Mouse (Mus musculus) forebrain, embryonic 12.5 days (tissue): Measurements from ENCODE around the gene Cldn34b2. TPM values are rescaled to one million over a fixed set of nuclear protein-coding genes. Genes with fewer than 3 reads are reported as not detected.
"Not testable (repeated sequence)": the region's sequence is repeated elsewhere in the genome, so short reads cannot be mapped to it uniquely, and the experiment has no call there.

Experiments
- ATAC-seq: fragments of 200-750 bp; cut with Nextera tagmentation; 2 replicates; pipeline ENCODE4 v1.8.0; 2017; ENCODE audit warnings: moderate TSS enrichment; ENCODE audit not compliant: low FRiP score
- H3K27ac ChIP-seq: fragments of 300-500 bp; sonication (generic); 2 replicates; pipeline ENCODE4 v1.5.1; 2016; ENCODE audit warnings: mild to moderate bottlenecking
- H3K27me3 ChIP-seq: fragments of 300-500 bp; sonication (generic); 2 replicates; pipeline ENCODE4 v1.6.1; 2016; ENCODE audit warnings: mild to moderate bottlenecking
- H3K36me3 ChIP-seq: fragments of 300-500 bp; sonication (generic); replicated peaks from 2 replicates; pipeline ENCODE4 v1.6.1; 2016; ENCODE audit warnings: mild to moderate bottlenecking
- H3K4me1 ChIP-seq: fragments of 300-500 bp; sonication (generic); 2 replicates; pipeline ENCODE4 v1.6.1; 2016
- H3K4me2 ChIP-seq: fragments of 300-500 bp; sonication (generic); 2 replicates; pipeline ENCODE4 v1.6.1; 2016; ENCODE audit warnings: mild to moderate bottlenecking, moderate library complexity
- H3K4me3 ChIP-seq: fragments of 300-500 bp; sonication (generic); replicated peaks from 2 replicates; pipeline ENCODE4 v1.5.1; 2016; ENCODE audit warnings: mild to moderate bottlenecking
- H3K9ac ChIP-seq: fragments of 300-500 bp; sonication (generic); 2 replicates; pipeline ENCODE4 v1.6.1; 2016; ENCODE audit warnings: mild to moderate bottlenecking
- H3K9me3 ChIP-seq: fragments of 300-500 bp; sonication (generic); 2 replicates; pipeline ENCODE4 v1.6.1; 2016
- WGBS: fragments of 180-500 bp; shearing (Covaris S2); methylation state at CpG from one replicate; pipeline ENCODE4 v1.1.7; 2016; 5-methylcytosine and 5-hydroxymethylcytosine counted together
- polyA plus RNA-seq: library from polyadenylated mRNA; unstranded; fragments of >200 nt; fragmentation: Nextera tagmentation; extraction: Ambion mirVana; gene quantifications from 2 replicates; pipeline ENCODE4 v1.2.1, GENCODE M21; 2016

The Cldn34b2 gene
- polyA plus RNA-seq, 1 experiment from 2014 or later: not detected

GRCm38 (mm10) chrX:155089693-155090092 is 38.5 kb downstream of the Cldn34b2 start, which contains the start of gene Magea1:
TSS of gene Magea1 (minus strand) at chrX:155089793.
- not testable (repeated sequence) for H3K4me3 ChIP-seq, H3K4me1 ChIP-seq, H3K27ac ChIP-seq, H3K4me2 ChIP-seq, H3K27me3 ChIP-seq, H3K36me3 ChIP-seq, ATAC-seq, H3K9me3 ChIP-seq, H3K9ac ChIP-seq
- WGBS: 63% methylated on average over 1 of the region's 2 CpGs

Other genes with a start within 250 kb of the Cldn34b2 start
- gene Cldn34b1, start 238.1 kb downstream of the Cldn34b2 start, polyA plus RNA-seq: not detected in 2 replicates
- not detected in 2 replicates for gene Magea6, start 192.4 kb downstream of the Cldn34b2 start, polyA plus RNA-seq
- not detected in 2 replicates for gene Magea3, start 178.9 kb downstream of the Cldn34b2 start, polyA plus RNA-seq
- gene Magea8, start 132.6 kb downstream of the Cldn34b2 start, polyA plus RNA-seq: not detected in 2 replicates
- gene Magea5, start 65.3 kb downstream of the Cldn34b2 start, polyA plus RNA-seq: not detected in 2 replicates
- gene Magea1, start 38.6 kb downstream of the Cldn34b2 start, polyA plus RNA-seq: not detected in 2 replicates
- not detected in 2 replicates for gene Magea2, start 34.7 kb downstream of the Cldn34b2 start, polyA plus RNA-seq
- 58.9 and 62.1 TPM in 2 replicates for gene Sat1, start 88.0 kb upstream of the Cldn34b2 start, polyA plus RNA-seq
- gene Acot9, start 134.0 kb upstream of the Cldn34b2 start, polyA plus RNA-seq: 15.0 and 18.1 TPM in 2 replicates
- gene Prdx4, start 212.3 kb upstream of the Cldn34b2 start, polyA plus RNA-seq: 179 and 202 TPM in 2 replicates